Mouse (Mus musculus): ENCODE measurements around the gene Odc1.
"Not testable (repeated sequence)": the region's sequence is repeated elsewhere in the genome, so short reads cannot be mapped to it uniquely, and the experiment has no call there.

Odc1 gene

DNA sequence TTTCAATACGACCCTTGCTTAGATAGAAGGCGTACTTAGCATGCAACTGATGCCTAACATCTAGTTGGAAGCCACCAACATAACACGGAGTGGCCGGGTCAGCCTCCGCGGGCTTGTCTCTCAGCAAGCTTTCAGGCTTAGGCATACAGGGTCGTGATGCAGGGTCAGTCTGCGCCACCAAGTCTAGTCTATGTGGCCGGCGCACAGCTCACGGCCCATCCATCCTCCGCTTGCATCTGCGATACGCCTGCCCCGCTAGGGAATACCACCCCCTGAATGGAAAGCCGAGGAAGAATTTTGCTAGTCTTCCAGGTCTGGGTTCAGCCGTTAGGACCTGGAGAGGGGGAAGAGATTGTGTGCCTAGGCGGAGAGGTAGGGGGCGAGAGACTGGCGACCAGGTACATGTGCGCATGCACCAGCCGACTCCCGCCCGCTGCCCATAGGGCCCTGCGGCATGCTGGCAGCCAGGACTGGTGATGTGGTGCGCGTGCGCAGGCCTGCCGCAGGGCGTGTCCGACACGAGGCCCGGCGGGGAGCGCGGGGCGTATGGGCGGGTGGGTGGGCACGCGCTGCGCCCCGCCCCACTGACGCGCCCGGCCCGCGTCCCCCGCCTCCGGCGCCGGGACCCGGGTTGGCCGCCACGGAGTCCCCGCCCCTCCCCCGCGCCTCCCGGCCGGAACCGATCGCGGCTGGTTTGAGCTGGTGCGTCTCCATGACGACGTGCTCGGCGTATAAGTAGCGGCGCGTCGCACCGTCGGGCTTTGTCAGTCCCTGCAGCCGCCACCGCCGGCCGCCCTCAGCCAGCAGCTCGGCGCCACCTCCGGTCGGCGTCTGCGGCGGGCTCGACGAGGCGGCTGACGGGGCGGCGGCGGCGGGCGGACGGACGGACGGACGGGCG is at the start of gene Odc1:
Gene Odc1 (plus strand): TSS at position 586 of the 898 bp plus-strand sequence.
- peak; percentile 99 for DNase-seq

DNA sequence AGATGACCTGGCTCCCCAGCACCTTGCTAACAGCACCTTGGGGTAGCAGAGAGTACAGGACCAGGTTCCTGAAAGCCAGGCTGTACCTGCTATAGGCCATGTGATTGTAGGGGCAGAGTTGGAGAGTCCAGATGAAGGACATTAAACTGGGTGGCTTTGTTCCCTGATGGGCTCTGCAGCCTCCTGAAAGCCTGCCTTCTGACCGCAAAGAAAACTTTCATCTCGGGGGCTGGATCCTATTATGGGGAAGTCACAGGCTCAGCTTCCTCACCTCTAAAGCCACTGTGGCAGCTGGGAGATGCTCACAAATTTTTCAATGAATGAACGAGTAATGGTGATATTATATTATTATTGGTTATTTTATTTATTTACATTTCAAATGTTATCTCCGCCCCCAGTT is 49.8 kb upstream of the Odc1 start:
- DNase-seq, result no peak

DNA sequence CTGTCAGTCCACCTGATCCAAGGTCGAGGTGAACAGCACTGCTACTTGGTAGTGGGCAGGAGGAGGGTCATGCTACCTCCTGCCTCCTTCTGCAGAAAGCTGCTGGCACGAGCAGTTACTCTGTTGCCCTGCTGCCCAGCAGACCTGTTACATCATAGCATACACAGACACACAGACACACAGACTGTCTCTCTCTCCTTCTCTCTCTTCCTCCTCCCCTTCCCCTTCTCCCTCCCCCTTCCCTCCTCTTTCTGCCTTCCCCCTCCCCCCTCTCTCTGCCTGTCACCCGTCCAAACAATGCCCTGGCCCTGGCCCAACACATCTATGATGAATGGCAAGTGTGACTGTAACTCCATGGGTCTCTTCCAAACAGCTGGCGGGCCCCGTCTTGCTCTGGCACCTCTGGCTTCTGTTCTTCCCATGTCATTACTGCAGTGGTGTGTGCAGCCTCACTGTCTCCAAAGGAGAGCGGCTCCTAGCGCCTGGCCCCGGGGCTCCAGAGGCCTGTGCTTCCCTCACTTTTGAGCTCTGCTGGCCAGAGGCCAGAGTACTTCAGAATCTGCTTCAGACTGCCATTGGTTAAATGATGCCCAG is 48.6 kb upstream of the Odc1 start:
- DNase-seq, result no peak

DNA sequence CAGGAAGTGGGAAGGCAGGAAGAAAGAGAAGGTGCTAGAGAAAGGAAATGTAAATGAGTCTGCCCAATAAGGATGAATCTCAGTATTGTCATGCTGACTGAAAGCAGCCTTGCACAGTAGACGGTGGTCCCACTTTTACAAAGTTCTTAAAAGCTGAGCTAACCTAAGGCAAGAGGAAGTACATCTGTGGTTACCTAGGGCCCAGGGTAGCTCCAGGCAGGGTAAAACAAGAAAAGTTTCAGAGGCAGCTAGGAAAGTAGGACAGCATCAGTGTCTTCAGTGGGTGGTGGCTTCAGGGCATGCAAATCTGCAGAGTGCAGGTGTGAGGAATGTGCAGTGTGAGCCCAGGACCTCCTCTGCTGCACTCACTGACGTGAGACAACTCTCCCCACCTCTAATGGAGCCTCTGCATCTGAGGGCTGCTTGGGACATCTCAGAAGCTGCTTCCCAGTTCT is 38.9 kb upstream of the Odc1 start:
- DNase-seq, result peak; percentile 65

DNA sequence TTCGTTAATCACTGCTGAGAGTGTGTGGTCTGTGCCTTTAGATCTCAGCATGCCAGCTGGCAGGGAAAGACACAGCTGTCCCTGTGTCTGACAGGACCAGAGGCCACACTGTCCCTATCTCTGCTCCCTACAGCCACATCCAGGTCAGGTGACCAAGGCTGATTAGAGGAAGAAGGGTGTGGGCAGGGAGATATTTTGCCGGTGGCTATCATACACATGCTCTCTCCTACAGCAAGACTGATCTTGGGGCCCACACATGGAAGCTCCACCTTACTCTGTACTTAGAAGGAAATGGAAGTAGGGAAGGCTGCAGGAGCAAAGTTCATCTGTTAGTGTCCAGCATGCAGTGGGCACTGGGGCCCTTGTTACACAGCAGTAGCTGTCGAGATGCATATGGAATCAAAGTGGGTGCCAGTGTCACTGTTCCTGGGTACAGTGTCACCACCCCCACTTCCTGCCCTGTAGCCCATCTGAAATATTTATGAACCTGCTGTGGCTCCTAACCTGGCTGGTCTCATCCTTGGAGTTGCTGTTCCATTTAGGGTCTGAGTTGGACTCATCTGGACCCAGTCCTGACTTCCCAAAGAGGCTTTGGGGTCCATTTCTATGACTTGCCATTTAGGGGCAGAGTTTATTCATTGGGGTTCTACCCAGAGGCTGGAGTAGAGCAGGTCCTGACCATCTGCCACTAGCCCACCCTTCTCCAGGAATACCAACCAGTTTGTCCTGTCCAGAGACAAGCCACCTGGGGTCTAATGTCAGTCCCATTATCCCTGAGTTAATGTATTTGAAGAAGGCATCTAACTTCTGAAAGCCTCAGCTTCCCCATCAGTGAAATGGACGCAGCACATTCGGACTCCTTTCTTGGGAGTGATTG is 38.2 kb upstream of the Odc1 start:
- DNase-seq, result peak; percentile 25

DNA sequence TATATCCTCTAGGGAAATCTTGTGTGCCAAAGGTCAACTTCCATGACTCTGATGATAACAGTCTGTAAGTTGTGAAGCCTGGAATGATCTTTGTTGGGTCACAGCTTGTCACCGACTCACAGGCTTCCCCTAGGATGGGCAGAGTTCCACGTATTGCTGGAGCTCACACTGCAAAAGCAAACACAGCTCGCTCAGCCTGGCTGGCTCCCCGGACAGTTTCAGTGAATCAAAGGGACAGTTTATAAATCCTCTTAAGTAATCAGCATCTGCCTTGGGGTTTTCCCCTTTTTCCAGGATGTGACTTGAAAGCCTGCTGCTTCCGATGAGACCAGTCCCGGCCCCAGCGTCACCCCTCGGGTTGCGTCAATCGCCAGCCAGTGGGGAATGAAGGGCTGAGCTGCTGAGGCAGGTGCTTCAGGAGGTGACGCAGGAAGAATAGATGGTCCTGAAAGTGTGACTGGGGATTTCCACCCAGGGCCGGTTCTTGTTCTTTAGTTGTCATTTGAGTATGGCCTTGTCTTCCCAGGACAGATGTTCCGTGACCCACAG is 37.5 kb upstream of the Odc1 start:
- no peak for DNase-seq

DNA sequence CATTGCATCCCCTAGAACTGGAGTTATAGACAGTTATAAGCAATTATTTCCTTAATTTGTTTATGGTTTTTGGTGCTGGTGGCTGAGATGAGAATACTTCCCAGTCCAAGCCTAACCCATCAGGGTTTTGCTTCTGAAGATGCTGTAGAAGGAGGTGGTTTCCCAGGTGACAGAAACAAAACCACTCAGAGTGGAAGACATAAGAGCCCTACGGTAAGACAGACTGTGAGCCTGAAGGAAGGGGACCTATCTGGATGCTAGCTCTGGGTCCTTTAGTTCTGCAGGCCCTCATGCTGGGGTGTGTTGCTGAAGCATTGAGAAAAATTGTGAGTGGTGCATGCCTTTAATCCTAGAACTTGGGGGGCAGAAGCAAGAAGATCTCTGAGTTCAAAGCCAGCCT is 35.3 kb upstream of the Odc1 start:
- DNase-seq, result no peak

DNA sequence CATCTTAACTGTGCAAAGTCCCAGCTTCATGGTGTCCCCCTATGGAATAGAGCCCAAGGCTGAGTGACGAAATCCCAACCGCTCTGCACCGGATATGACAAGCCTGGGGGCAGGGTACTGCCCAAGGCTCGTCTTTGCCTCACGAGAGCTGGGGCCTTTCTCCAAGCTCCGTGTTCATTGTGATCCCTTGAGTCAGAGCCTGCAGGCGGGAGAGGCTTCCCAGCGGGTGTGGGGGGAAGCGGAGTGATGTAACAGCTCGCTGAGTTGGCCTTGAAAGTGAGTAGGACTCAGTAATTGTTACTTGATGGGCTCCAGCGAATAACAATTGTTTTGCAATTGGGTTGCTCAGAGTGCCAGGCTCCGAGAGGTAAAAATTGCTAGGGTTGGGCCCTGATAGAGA is 34.4 kb upstream of the Odc1 start:
- DNase-seq, result no peak

DNA sequence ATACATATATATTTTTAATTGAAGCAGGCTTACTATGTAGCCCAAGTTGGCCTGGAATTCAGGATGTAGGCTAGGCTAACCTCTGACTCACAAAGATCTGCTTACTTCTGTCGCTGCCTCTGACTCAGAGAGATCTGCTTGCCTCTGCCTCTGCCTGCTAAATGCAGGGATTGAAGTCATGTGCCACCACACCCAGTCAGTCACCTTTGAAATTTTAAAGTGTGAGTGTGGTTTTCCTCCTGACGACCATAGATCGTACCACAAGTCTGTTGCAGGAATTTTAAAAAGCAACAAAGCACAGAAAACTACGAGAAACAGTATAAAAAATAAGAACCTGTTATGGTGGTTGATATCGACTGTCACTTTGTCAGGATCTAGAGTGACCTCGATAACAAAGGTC is 33.6 kb upstream of the Odc1 start:
- no peak for DNase-seq

DNA sequence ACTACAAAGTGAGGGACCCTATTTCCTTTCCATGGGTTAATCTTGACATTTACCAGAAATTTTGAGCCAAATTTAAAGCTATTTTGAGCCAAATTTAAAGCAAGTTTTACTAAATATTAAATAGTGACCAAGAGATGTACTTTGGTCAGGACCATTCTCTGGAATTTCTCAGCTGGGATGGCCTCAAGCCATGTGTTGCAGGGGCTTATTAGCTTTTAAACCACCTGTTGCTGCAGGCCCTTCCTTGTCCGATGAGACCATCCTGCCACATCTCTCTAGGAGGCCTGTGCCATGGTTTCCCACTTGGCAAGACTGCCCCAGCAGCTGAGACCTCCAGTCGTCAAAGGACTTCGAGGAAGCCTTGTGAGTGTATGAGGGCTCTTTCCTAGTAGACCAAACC is 15.4 kb upstream of the Odc1 start:
- DNase-seq, result no peak

DNA sequence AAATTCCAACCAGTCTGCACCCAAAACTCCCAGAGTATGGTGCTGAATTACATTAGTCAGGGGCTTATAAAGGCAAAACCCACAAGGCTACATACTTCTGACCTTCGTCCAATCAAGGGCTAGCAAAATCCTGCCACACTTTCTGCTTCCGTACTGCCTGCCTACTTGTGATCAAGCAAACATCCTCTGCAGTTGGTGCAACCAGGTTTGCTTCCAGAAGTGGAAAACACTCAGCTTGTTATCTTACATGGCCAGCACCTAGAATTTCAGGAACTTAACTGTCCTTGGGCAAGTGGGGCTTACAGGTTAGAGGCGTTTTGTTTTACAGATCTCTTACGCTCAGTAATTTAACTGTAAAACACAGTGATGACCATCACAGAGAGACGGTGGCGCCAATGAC is 14.9 kb upstream of the Odc1 start:
- no peak for DNase-seq

DNA sequence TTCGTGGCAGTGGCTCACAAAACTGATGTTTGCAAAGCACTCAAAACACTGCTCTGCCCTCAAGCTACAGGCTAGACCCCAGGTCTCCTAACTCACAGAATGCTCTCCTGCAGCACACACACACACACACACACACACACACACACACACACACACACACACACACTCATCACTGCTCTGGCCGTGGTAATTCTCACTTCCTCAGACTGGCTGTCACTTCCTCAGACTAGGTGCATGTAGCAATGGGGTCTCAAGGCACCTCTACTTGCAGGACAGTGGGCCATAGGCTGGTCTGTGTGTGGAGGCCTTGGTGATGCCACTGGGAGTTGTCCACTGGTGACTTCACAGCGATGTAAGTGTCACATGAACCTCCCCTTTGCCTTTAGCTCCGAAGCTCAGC is 13.8 kb upstream of the Odc1 start:
- no peak for DNase-seq

DNA sequence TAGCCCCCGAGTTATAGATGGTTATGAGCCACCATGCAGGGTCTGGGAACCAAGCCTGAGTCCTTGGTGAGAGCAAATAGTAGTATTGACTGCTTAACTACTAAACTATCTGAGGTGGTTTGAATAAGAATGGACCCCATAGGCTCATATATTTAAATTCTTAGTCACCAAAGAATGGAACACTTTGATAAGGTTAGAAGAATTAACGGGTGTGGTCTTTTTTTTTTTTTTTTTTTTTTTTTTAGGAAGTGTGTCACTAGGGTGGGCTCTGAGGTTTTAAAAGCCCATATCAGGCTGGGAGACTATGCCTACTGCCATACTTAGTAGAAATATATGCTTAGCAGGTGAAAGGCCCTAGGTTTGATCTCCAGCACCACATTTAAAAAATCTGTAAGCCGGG is 8.4 kb upstream of the Odc1 start:
- DNase-seq, result no peak

DNA sequence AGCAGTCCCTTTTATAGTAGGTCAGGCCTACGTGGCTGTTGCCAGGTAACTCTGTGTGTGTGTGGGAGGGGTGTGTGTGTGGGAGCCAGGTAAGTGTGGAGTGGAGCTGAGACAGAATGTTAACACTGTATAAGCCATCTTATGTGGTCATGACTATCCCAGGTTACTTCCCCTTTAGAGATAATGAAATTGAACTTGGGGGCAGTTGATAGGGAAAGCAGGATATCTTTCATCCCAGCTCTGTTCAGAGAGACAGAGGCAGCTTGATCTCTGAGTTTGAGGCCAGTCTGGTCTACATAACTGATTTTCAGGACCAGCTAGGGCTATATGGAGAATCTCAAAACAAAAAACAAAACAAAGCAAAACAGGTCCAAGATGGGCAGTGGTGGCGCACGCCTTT is 7.4 kb upstream of the Odc1 start:
- no peak for DNase-seq

DNA sequence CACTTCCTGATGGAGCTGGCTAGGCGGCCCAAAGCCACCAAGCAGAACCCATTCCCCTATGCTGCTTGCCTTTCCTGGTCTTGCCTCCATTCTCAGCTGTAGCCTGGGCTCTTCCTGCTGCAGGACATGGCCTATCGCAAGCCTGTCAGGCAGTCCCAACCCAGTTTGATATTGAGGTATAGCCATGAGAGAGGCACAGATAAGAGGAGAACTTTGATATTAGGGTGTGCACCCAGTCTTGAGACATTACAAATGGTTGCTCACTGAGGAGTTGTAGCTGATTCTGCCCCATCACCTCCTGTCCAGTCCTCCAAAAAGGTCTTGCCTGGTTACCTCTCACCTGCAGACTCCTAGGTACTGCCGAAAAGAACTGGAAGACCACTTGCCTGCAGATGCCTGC is 6.5 kb upstream of the Odc1 start:
- DNase-seq, result no peak

DNA sequence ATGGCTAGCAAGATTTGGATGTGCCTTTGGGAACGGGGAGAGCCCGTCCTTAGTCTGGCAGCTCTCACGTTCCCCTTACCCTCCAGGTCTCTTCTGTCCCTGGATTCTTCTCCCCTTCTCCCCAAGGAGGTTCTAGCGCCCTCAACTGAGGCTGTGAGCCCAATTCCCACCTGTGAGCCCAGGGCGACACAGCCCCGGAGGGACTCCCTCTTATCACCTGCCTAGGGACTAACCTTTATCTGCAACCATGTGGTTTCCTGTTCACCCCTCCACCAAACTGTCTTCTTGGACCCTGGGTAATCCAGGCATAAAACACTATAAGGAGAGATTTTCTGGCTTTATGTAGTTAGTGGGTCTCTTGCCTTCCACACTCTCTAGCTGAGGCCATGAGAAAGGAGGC is 5.6 kb upstream of the Odc1 start:
- no peak for DNase-seq

DNA sequence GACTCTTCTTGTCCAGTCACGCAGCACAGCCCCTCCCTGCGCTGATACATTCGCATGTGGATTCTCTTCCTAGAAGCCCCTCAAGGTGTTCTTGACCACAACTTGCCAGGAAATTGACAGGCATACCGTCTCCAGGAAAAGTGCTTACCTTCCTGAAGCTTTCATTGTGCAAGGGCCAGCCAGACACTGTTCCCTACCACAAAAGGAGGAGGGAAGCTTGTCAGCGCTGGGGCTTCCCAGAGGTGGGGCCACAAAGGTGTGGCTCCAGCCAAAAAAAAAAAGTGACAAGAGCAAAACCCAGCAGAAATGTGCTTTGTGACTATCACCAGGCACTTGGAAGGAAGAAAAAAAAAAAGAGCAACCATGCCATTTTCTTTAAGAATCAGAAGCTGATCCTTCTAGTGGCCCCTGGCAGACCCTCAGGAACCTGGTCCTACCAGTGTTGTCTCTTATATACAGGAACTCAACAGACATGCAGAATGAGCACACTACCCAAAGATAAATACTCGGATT is 4.5 kb upstream of the Odc1 start:
- DNase-seq, result no peak

DNA sequence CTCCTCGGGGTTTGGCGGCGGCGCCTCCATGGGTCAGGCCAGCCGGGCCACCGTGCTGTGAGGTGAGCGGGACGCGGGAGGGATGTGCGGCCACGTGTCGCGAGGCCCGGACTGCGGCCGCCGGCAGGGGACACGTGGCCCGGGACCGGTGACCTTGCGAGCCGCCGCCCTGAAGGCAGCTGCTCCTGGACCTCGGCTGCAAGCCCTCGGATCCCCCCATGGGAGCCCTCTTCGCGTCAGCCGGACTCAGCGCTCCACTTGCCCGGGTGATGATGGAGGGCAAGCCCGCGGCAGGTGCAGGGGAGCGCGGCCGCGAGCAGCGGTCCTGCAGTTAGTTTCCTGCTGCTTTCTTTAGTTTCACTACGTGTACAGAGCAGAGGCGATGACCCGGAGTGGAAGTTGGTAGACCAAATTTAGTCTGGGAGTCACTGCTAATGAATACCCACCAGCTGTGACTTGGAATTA is 545 bp downstream of the Odc1 start:
- no peak for DNase-seq

DNA sequence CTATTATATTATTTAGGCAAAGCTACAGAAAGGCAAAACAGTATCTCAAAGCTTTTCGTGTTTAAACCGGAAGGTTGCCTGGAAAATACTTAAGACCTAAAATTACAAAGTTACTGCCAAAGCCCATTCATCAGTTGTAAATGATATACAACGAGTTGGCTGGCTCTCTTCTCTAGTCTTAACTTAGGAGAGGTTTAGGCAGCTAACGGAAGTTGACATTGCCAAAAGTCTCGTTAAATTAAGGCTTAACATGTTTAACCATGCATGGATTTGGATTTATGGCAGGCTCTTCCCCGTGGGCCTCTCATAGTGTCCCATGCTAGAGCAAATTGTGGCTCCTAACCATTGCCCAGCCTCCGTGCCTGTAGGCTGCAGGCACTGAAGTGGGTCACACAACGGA is 1.3 kb downstream of the Odc1 start:
- no peak for DNase-seq

DNA sequence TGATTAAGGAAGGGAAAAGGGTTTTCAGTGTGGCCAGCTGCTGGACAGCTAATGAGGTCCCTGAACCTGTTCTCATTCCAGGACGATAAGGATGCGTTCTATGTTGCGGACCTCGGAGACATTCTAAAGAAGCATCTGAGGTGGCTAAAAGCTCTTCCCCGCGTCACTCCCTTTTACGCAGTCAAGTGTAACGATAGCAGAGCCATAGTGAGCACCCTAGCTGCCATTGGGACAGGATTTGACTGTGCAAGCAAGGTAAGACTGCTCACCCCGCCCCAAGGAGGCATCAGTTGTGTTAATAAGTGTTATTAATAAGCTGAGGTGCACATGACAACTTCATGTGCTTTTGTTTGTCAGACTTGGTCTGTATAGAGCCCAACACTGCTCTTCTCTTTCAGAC is 3.0 kb downstream of the Odc1 start:
- not testable (repeated sequence) for DNase-seq

DNA sequence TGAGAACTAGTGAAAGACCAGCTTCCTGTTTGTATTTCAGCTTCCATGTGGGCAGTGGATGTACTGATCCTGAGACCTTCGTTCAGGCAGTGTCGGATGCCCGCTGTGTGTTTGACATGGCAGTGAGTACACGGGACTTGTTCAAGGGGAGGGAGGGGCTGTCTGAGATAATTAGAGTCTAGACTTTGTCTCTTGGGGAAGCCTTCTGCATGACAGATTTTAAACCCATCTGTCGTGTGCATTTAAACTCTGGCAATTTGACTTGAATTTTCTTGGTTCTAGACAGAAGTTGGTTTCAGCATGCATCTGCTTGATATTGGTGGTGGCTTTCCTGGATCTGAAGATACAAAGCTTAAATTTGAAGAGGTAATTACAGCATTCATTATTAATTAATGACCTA is 3.9 kb downstream of the Odc1 start:
- DNase-seq, result no peak

DNA sequence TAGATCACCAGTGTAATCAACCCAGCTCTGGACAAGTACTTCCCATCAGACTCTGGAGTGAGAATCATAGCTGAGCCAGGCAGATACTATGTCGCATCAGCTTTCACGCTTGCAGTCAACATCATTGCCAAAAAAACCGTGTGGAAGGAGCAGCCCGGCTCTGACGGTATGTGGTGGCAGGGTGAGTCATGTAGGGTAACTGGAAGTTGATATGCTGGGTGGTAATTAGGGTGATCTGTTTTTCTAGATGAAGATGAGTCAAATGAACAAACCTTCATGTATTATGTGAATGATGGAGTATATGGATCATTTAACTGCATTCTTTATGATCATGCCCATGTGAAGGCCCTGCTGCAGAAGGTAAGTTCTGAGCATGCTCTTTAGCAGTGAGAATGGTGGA is 4.8 kb downstream of the Odc1 start:
- DNase-seq, result not testable (repeated sequence)
